Mouse (Mus musculus) adrenal gland, adult 2 months (tissue): ENCODE results near the gene Lrrc66. TPM values are rescaled to one million over a fixed set of nuclear protein-coding genes. Genes with fewer than 3 reads are reported as not detected.
"Not testable (repeated sequence)": the region's sequence is repeated elsewhere in the genome, so short reads cannot be mapped to it uniquely, and the experiment has no call there.

Experiments
- DNase-seq: peaks from one replicate; pipeline ENCODE4 v3.0.0; 2021
- polyA plus RNA-seq: library from polyadenylated mRNA; depleted of rRNA; stranded (reverse); fragments of >200 nt; gene quantifications from 2 replicates; pipeline ENCODE4 v1.2.3, GENCODE M21; 2012
- total RNA-seq, 2 experiments: library from RNA; stranded (reverse); gene quantifications; 2 replicates each; pipeline ENCODE4 v1.2.3; 2021

Lrrc66 gene
- total and polyA plus RNA-seq, 3 experiments = not detected

DNA sequence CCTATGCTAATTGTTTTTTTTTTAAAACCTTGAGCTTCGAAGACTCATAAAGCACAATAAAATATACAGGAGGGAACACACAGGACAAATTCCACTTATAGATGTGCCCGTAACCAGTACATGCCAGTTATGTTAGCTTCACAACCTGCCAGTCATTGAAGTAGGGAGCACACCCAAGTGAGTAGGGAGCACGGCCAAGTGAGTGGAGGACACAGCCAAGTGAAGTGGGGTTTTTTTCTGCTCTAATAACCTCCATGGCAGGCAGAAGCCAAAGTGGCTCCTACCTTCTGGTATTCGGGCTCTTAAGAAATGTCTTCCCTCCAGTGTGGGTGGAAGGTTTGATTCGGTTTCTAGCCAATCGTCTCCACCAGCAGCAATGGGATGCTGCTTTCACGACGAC lies 19.0 kb downstream of the Lrrc66 start:
- DNase-seq = no peak

DNA sequence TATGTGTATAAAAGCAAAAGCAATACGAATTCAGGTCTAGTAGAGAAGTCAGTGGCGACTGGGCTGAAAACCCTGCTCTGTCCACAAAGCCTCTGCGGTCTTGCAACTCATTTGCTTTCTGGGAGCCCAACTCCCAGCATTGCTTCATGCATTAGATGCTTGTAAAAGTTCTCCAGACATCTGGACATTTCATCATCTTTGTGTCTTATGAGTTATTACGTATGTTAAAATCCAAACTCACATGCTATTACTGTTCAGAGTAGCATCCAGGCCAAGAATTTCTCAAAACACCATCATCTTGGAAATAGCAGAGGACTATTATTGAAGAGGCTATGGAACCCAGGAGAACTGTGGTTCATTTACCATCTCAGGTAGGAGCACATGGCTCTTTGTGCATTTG lies 21.3 kb downstream of the Lrrc66 start:
- no peak for DNase-seq

DNA sequence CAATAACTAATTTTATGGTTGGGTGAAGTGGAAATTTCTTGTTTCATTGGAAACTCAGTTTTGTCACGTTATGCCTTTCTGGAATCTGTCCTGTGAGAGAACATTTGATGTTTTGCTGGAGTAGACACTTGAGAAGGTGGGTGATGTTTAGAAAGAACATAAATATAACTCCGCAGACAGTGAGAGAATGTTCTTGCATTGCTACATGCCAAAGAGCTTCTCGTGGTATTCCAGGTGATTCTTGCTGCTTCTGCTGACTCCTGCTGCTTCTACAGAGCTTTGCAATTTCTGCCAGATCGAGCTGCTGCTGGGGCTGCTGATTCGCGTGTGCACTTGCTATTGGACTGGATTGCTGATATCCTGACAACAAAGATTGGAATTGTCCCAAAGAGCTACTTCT lies 27.4 kb downstream of the Lrrc66 start:
- DNase-seq = no peak

- no peak for DNase-seq
Measured at GRCm38 (mm10) chr5:73604542-73604941, 27.8 kb downstream of the Lrrc66 start.

DNA sequence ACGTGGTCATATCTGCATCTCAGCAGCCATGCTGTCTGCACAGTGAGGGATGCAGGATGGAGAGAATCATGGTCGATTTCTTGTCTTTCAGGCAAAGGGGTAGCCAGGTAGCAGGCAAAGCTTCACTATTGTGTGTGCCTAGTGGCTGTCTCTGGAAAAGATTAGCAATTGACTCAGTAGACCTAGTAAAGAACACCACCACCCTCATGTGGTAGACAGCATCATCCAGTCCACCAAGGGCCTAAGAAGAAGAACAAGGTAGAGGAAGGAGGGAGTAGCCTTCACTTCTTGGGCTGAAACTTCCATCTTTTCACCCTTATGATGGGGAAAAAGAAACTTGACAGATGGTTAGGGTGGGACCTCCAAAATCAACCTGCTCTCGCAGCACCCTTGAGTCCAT lies 29.5 kb downstream of the Lrrc66 start:
- DNase-seq = no peak

GRCm38 (mm10) chr5:73601361-73601763 lies 31.0 kb downstream of the Lrrc66 start:
- DNase-seq = no peak

DNA sequence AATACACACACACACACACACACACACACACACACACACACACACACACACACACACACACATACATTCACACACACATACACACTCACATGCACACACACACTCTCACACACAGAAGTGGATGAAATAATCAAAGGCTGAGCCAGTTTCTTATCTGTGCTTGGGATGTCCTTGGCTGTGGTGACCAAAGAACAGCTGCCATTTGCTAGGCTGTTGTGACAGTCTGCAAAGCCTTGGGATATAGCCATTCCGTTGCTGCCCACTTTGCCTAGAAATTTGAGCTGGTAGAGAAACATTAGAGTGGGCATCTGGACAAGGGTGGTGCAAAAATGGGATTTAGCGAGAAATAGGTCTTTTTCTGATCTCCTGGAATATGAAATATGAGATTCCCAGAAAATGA lies 32.3 kb downstream of the Lrrc66 start:
- peak; percentile 73 for DNase-seq

- DNase-seq = peak; percentile 35
Measured at GRCm38 (mm10) chr5:73598943-73599695, 33.2 kb downstream of the Lrrc66 start.

DNA sequence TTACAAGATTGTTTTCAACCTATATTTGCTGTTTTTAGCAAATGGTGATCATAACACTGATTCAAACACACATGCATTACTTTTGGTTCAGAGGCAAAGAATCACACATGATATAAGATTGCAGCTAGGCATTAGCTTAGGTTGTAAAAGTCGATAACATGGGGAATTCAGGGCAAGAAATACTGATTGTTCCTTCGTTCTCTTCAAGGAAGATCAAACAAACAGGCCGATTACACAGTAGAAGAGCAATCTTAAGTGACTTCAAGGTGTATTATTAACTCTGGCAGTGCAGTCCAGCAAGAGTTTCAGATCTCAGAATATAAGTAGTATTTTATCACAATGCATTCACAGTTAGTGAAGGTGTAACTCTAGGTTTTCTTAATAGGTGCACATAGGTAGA lies 45.2 kb downstream of the Lrrc66 start:
- no peak for DNase-seq

GRCm38 (mm10) chr5:73586597-73586996 lies 45.7 kb downstream of the Lrrc66 start:
- no peak for DNase-seq

- peak; percentile 83 for DNase-seq
Measured at GRCm38 (mm10) chr5:73585212-73586115, 46.9 kb downstream of the Lrrc66 start.

DNA sequence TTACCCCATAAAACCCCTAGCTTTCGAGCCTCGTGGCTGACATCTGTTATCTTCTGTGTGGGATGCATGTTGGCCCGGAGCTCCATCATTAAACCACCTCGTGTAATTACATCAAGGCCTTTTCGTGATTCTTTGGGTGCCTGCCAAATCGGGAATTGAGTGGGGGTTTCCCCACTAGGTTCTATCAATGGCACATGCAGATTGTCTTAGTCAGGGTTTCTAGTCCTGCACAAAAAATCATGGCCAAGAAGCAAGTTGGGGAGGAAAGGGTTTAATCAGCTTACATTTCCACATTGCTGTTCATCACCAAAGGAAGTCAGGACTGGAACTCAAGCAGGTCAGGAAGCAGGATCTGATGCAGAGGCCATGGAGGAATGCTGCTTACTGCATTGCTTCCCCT lies 48.3 kb downstream of the Lrrc66 start:
- DNase-seq = not testable (repeated sequence)

DNA sequence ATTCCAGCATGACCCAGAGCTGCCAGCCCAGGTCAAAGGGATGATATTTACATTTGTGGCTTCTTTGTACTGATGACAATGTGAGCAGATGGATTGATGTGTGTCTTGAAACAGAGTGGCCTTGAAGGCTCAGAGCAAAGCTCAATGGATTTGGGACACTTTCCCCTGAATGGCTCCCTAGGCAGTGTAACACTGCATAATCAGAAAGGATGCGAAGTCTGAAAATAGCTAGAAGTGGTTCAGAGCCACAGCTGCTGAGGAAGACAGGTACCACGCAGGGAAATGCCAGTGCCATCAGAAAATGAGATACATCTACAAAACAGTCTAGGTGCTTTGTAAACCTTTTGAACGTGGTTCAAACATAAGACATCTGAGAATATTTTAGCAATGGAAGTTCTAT lies 54.2 kb downstream of the Lrrc66 start:
- no peak for DNase-seq

GRCm38 (mm10) chr5:73576708-73577107 lies 55.6 kb downstream of the Lrrc66 start:
- DNase-seq = no peak

DNA sequence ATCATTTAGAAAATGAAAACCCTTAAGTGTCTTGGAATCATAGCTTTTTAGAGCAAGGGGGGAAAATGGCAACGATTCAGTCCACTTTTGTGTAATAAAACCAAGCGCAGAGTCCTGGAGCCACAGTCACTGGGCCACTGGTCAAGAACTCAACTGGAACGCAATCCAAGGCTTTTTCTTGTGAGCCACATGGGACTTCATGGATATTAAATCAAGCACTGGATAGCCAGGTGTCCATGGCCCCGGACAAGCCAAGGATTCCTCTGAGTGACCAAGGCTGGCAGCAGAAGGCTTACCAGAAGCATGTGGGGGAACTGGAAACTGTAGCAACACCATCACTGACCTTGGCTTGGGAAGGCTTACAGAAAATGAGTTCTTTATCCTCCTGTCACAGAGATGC lies 57.7 kb downstream of the Lrrc66 start:
- peak; percentile 52 for DNase-seq

GRCm38 (mm10) chr5:73573789-73574188 lies 58.5 kb downstream of the Lrrc66 start:
- no peak for DNase-seq

GRCm38 (mm10) chr5:73572846-73573245 lies 59.5 kb downstream of the Lrrc66 start:
- no peak for DNase-seq

DNA sequence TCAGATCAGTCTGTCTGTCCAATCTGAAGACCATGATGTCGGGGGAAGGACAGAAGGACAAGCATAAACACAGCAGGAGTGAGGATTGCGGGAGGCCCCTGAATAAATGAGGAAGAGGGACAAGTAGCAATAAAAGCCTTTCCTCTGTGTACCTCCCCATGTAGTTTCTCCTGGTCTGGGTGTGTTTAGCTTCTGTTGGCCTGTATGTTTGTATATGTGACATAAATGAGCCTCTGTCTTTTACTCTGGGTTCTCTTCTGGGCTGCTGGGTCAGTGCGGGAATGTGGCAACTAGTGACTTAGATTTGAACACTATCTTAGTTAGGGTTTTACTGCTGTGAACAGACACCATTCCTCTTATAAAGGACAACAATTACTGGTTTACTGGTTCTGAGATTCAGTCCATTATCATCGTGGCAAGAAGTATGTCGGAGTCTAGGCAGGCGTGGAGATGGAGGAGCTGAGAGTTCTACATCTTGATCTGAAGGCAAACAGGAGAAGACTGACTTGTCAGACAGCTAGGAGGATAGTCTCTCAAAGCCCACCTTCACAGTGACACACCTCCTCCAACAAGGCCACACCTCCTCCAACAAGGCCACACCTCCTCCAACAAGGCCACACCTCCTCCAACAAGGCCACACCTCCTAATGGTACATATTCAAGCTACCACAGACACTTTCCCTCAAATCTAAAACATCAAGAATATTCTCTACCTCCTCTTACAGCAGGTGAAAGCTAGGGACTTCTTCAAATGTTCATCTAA lies 60.8 kb downstream of the Lrrc66 start:
- no peak for DNase-seq

DNA sequence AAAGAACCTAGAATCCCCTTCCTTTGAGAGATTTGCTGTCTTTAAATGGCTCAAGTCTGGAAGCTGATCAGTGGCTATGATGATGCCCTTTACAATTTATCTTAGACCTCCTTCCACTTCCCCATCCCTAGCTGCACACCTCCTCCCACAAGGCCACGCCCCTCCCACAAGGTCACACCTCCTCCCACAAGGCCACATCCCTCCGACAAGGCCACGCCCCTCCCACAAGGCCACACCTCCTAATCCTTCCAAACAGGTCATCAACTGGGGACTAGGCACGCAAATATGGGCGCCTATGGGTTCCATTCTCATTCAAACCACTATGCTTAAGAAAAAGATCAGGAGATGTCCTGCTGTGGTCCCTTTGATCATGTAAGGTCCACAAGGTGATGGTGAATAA lies 63.1 kb downstream of the Lrrc66 start:
- no peak for DNase-seq

DNA sequence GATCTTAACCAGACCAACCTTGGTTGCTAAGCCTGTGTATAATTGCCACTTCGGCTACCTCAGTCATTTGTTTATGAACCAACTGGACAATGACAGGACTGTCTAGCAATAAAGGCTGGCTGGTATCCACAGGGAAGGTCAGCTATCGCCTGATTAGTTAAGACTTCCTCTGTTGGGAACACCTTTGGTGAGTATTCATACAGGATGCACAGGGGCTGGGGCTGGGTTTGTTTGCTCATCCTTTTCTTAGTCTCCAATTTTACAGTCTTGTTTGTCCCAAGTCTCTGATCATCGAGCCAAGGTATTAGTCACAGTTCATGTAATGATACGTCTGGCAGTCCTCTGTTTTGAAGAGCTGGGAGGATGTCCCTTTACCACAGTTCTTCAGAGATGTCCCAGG lies 65.4 kb downstream of the Lrrc66 start:
- no peak for DNase-seq

DNA sequence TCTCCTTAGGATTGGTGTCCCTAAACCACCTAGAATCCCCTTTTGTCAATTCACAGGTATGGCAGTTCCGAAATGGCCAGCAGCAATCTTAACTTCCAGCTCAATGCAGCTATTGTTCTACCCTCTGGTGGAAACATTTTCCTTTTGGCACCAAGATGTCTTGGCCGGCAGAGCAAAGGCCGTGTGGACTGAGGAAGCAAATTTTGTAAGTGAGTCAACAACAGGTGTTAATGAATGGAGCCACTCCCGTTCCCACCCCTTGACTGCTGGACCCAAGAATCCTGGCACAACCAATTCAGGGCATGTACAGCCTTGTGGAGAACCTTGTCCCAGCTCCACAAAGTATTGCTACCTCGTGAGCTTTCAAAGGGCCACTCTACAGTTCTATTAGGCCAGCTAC lies 66.2 kb downstream of the Lrrc66 start:
- DNase-seq = no peak

DNA sequence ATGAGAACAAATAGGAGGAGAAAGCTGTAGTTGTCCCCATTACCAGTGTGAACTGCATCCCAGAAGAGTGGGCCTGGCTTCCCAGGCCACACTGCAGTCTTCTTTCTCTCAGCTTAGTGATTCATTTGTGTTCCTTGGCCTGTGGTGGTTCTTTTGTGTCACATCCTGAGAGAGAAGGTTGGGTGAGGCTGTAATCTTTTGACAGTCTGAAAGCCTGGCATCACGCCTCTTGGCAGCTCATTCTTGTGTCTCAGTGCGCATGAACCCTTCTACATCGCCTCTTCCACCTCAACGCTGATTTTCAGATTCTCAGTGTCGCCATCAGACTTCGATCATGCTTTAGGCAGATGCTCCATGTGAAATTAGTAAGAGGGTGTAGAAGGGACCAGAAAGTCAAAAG lies 68.3 kb downstream of the Lrrc66 start:
- DNase-seq = no peak

- DNase-seq = no peak
Measured at GRCm38 (mm10) chr5:73558756-73559155, 73.6 kb downstream of the Lrrc66 start.
